Mouse (Mus musculus) erythroblast, embryonic 14.5 days (primary cell): ENCODE measurements around the gene Dmrta2.

Experiments used
- GATA1 ChIP-seq: IDR thresholded peaks from 2 replicates; pipeline ENCODE4 v1.6.1; 2012; ENCODE audit warnings: low read length, inconsistent platforms, mixed read lengths
- TAL1 ChIP-seq: IDR thresholded peaks from 3 replicates; pipeline ENCODE4 v1.6.1; 2012; ENCODE audit warnings: low read length, inconsistent platforms, mixed read lengths

- TF ChIP-seq GATA1 (no peak), TAL1 (no peak)
Measured at GRCm38 (mm10) chr4:109987560-109988362, 9.9 kb downstream of the Dmrta2 start.
